Mouse (Mus musculus): ENCODE measurements around the gene Trp53inp2. TPM values are rescaled to one million over a fixed set of nuclear protein-coding genes. Genes with fewer than 3 reads are reported as not detected.

The Trp53inp2 gene
- polyA plus RNA-seq, 1 experiment from 2014 or later: 79.4 TPM

DNA sequence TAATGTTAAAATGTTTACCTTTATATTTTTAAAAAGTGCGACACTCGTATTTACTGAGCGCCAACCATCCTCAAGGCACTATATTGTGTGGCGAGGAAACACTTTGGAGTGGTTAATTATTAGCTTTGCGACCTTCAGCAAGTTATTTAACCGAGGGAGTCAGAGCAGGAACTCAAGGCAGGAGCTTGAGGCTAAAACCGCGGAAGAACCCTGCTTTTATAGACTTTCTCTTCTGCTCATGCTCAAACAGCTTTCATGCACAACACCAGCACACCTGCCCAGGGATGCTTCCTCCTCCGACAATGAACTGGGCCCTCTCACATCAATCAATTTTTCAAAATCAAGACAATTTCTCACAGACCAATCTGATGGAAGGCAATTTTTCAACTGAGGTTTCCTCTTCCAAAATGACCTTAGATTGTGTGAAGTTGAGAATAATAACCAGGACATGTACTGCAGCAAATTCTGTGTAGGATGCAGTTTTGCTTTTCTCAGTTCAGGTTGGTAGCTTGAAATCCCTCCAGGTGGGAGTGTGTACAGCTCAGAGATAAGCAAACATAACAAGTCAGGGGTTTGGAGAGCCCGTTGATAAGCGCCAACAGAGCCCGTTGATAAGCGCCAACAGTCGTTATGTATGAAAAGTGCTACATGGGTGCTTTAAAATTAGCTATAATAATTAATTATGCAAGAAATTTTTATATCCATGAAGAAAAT, 23.0 kb upstream of the Trp53inp2 start:
- peak; percentile 42 for ATAC-seq (ENCODE audit: low read depth)

DNA sequence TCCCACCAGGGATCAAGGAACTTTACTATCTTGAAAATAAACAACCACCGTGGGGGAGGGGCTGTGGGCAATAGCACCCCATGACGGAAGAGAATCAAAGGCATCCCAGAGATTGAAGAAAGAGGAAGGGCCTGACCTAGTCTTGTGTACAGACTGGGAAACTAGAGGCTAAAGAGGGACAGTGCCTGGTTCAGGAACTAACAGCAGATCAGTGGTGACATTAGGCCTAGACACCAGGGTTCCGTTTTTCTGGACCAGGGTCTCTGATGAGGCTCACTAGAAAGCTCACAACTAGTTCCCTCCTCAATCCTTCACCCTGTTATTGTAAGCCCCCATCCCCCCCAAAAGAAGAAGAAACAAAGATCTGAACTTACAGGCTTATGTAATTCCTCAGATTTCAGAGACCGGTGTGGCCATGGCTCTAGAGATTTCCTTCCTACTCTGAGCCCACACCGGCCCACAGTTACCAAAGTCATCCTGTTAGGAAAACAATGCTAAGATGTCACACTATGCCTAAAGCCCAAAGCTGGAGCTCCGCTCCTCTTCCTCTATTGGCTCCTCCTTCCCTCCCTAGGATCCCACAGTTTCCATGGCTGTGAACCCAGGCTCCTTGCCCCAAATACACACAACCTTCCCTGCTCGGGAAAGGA, 13.1 kb upstream of the Trp53inp2 start:
- WGBS: 84% methylated on average over 7 of the region's 7 CpGs
- Histone ChIP-seq H3K9ac (replicated peaks; ENCODE audit: low read depth, low read length) (no peak overlapping the region), H3K27ac (ENCODE audit: low read depth, low read length) (no peak overlapping the region), H3K4me3 (ENCODE audit: low read depth, low read length) (no peak overlapping the region), H3K36me3 (ENCODE audit: control insufficient read depth, insufficient read depth, low read length) (no peaks in the 10 kb centered on the region), H3K9me3 (ENCODE audit: control insufficient read depth, low read length) (no peaks in the 10 kb centered on the region), H3K27me3 (ENCODE audit: control insufficient read depth, insufficient read depth, low read length) (no peaks in the 10 kb centered on the region), H3K4me1 (ENCODE audit: control insufficient read depth, insufficient read depth, low read length) (no peaks in the 10 kb centered on the region), H3K4me2 (ENCODE audit: low read depth, low read length) (no peak overlapping the region)
- no peak for ATAC-seq (ENCODE audit: low read depth)

More for the DNA sequence above, 23.0 kb upstream of the Trp53inp2 start:
- Histone ChIP-seq H3K9ac (replicated peaks; ENCODE audit: low read depth, low read length) (peak overlapping the region; percentile 48), H3K9me3 (ENCODE audit: control insufficient read depth, low read length) (no peaks in the 10 kb centered on the region), H3K27ac (ENCODE audit: low read depth, low read length) (peak overlapping the region; percentile 63; the same call in 1 of the 2 replicates), H3K4me1 (ENCODE audit: control insufficient read depth, insufficient read depth, low read length) (peaks cover 11% of the 10 kb centered on the region), H3K36me3 (ENCODE audit: control insufficient read depth, insufficient read depth, low read length) (no peaks in the 10 kb centered on the region), H3K27me3 (ENCODE audit: control insufficient read depth, insufficient read depth, low read length) (no peaks in the 10 kb centered on the region), H3K4me3 (ENCODE audit: low read depth, low read length) (peak overlapping the region; percentile 81), H3K4me2 (ENCODE audit: low read depth, low read length) (peak overlapping the region; percentile 70)
- 33% methylated on average over 14 of the region's 14 CpGs for WGBS

DNA sequence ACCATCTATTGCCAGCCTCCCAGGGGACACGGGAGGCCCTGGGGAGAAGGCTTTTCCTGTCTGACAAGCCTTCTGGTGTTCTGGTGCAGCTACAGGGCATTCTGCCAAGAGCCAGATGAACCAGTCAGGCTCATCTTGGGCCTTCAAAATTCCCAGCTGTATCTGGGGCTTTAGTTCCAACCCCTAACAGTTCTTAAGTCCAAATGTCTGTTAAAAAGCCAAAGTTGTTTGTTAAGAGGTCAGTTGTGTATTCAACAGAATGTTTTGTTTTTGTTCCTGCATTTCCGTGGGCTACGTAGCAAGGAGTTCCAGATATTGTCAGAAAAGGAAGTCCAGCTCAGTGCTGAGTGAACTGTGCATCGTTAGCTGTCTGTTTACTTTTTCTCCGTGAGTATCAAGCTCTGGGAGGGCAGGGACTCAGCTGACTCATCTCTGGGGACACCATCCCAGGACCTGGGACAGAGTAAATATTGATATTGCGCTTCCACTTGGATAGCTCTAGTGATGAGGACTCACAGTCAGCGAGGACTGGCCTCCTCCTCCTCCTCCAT, 11.5 kb upstream of the Trp53inp2 start:
- Histone ChIP-seq H3K4me3 (ENCODE audit: low read depth, low read length) (no peak overlapping the region), H3K4me1 (ENCODE audit: control insufficient read depth, insufficient read depth, low read length) (no peaks in the 10 kb centered on the region), H3K36me3 (ENCODE audit: control insufficient read depth, insufficient read depth, low read length) (no peaks in the 10 kb centered on the region), H3K27ac (ENCODE audit: low read depth, low read length) (no peak overlapping the region), H3K9me3 (ENCODE audit: control insufficient read depth, low read length) (no peaks in the 10 kb centered on the region), H3K9ac (replicated peaks; ENCODE audit: low read depth, low read length) (no peak overlapping the region), H3K4me2 (ENCODE audit: low read depth, low read length) (no peak overlapping the region), H3K27me3 (ENCODE audit: control insufficient read depth, insufficient read depth, low read length) (no peaks in the 10 kb centered on the region)
- 69% methylated on average over 7 of the region's 7 CpGs for WGBS
- ATAC-seq (ENCODE audit: low read depth): no peak

DNA sequence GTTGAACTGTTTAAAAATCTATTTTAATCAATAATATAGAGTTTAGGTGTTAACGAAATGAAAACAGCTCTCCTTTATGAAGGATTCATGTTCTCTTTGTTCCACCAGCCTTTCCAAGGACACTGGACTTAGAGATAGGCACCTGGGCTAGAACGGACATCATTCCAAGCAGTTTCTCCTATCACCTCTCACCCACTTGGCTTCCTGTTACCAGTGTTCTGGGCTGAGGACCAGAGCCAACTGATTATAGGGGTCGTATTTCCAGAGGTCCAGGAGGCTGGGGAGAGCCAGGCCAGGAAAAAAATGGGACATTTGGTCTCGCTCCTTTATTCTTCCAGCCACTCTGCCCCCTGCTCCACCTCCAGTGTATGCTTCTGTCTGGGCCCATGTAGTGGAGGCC, 8.4 kb upstream of the Trp53inp2 start:
- Histone ChIP-seq H3K9ac (replicated peaks; ENCODE audit: low read depth, low read length) (no peak overlapping the region), H3K4me2 (ENCODE audit: low read depth, low read length) (no peak overlapping the region), H3K4me3 (ENCODE audit: low read depth, low read length) (no peak overlapping the region), H3K36me3 (ENCODE audit: control insufficient read depth, insufficient read depth, low read length) (no peaks in the 10 kb centered on the region), H3K9me3 (ENCODE audit: control insufficient read depth, low read length) (no peaks in the 10 kb centered on the region), H3K4me1 (ENCODE audit: control insufficient read depth, insufficient read depth, low read length) (no peaks in the 10 kb centered on the region), H3K27ac (ENCODE audit: low read depth, low read length) (no peak overlapping the region), H3K27me3 (ENCODE audit: control insufficient read depth, insufficient read depth, low read length) (no peaks in the 10 kb centered on the region)
- no peak for ATAC-seq (ENCODE audit: low read depth)
- 72% methylated on average over 4 of the region's 4 CpGs for whole genome bisulfite sequencing

DNA sequence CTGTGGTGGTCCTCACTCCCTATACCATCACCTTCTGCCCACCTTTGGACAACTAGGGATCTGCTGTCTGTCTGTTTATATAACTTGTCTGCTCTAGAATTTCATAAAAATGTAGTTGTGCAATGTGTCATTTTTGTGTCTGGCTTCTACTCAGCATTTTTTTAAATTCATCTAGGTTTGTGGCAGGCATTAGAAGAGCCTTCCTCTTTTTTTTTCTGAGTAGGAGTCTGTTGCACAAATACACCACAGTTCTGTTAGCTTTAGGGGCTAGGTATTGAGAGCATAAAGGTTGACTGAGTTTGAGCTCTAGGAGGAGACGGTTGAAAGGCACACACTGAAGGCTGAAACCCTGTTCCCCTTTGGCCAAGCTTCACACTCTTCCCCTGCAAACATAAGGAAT, 7.6 kb upstream of the Trp53inp2 start:
- Histone ChIP-seq H3K27ac (ENCODE audit: low read depth, low read length) (no peak overlapping the region), H3K9ac (replicated peaks; ENCODE audit: low read depth, low read length) (no peak overlapping the region), H3K4me2 (ENCODE audit: low read depth, low read length) (no peak overlapping the region), H3K27me3 (ENCODE audit: control insufficient read depth, insufficient read depth, low read length) (no peaks in the 10 kb centered on the region), H3K4me1 (ENCODE audit: control insufficient read depth, insufficient read depth, low read length) (no peaks in the 10 kb centered on the region), H3K9me3 (ENCODE audit: control insufficient read depth, low read length) (no peaks in the 10 kb centered on the region), H3K4me3 (ENCODE audit: low read depth, low read length) (no peak overlapping the region), H3K36me3 (ENCODE audit: control insufficient read depth, insufficient read depth, low read length) (no peaks in the 10 kb centered on the region)
- WGBS: 81% methylated on average over 1 of the region's 1 CpGs
- no peak for ATAC-seq (ENCODE audit: low read depth)

DNA sequence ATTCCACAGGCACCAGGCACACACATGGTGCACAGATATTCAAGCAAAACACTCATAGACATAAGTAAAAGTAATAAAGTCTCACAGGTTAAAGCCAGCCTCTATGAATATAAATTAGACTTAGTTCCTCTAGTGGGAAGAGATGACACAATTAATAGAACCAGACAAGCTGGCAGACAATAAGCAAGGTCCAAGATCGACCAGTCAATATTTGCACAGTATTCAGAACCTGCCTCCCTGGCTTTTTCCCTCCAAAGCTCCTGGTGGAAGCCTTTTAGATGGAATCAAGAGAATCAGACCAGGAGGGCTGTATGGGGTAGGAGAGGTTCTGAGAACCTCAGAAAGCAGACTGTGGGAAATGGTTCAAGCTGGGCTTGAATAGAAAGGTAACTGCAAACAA, 7.0 kb upstream of the Trp53inp2 start:
- H3K4me3 ChIP-seq (ENCODE audit: low read depth, low read length): no peak overlapping the region
- no peak overlapping the region for H3K9ac ChIP-seq (replicated peaks; ENCODE audit: low read depth, low read length)

DNA sequence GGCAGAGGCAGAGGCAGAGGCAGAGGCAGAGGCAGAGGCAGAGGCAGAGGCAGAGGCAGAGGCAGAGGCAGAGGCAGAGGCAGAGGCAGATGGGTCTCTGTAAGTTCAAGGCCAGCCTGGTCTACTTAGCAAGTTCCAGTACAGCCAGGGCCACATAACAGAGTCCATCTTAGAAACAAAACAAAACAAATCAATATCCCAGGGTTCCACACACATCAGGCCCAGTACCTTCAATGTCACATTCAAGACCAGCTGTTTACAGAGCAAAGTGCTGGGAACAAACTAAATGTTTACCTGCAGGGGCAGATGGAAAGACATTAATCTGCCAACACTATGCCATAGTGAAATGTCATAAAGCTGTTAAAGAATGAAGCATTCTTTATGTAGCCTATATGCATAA, 6.3 kb upstream of the Trp53inp2 start:
- Histone ChIP-seq H3K4me2 (ENCODE audit: low read depth, low read length) (no peak overlapping the region), H3K4me3 (ENCODE audit: low read depth, low read length) (no peak overlapping the region), H3K27me3 (ENCODE audit: control insufficient read depth, insufficient read depth, low read length) (no peaks in the 10 kb centered on the region), H3K36me3 (ENCODE audit: control insufficient read depth, insufficient read depth, low read length) (no peaks in the 10 kb centered on the region), H3K27ac (ENCODE audit: low read depth, low read length) (no peak overlapping the region), H3K9me3 (ENCODE audit: control insufficient read depth, low read length) (no peaks in the 10 kb centered on the region), H3K4me1 (ENCODE audit: control insufficient read depth, insufficient read depth, low read length) (no peaks in the 10 kb centered on the region), H3K9ac (replicated peaks; ENCODE audit: low read depth, low read length) (no peak overlapping the region)
- no peak for ATAC-seq (ENCODE audit: low read depth)

More for the DNA sequence above, 7.0 kb upstream of the Trp53inp2 start:
- Histone ChIP-seq H3K36me3 (ENCODE audit: control insufficient read depth, insufficient read depth, low read length) (no peaks in the 10 kb centered on the region), H3K9me3 (ENCODE audit: control insufficient read depth, low read length) (no peaks in the 10 kb centered on the region), H3K27me3 (ENCODE audit: control insufficient read depth, insufficient read depth, low read length) (no peaks in the 10 kb centered on the region), H3K4me2 (ENCODE audit: low read depth, low read length) (no peak overlapping the region), H3K27ac (ENCODE audit: low read depth, low read length) (no peak overlapping the region), H3K4me1 (ENCODE audit: control insufficient read depth, insufficient read depth, low read length) (no peaks in the 10 kb centered on the region)
- WGBS: 76% methylated on average over 1 of the region's 1 CpGs
- no peak for ATAC-seq (ENCODE audit: low read depth)

DNA sequence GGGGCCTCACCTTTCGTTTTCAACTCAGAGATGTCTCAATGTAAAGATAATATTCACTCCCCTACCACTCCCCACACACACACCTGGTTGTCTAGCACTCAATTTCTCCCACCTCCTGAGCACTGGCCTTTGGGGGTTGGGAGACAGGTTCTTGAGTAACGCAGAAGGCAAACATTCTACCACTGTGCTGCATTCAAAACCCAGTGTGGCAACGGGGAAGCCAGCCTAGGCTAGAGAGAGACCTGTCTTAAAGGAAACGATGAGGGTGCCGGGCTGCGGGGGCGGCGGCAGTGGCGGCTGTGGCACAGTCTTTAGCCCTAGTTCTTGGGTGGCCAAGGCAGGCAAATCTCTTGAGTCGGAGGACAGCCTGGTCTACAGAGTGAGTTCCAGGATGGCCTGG, 4.7 kb upstream of the Trp53inp2 start:
- 85% methylated on average over 10 of the region's 10 CpGs for whole genome bisulfite sequencing
- no peak for ATAC-seq (ENCODE audit: low read depth)
- no peaks in the 10 kb centered on the region for H3K36me3 ChIP-seq (ENCODE audit: control insufficient read depth, insufficient read depth, low read length)
- H3K4me2 ChIP-seq (ENCODE audit: low read depth, low read length): no peak overlapping the region
- no peaks in the 10 kb centered on the region for H3K27me3 ChIP-seq (ENCODE audit: control insufficient read depth, insufficient read depth, low read length)
- no peaks in the 10 kb centered on the region for H3K9me3 ChIP-seq (ENCODE audit: control insufficient read depth, low read length)
- no peak overlapping the region for H3K4me3 ChIP-seq (ENCODE audit: low read depth, low read length)
- no peak overlapping the region for H3K27ac ChIP-seq (ENCODE audit: low read depth, low read length)
- H3K4me1 ChIP-seq (ENCODE audit: control insufficient read depth, insufficient read depth, low read length): no peaks in the 10 kb centered on the region; the same call in 1 of the 2 replicates
- H3K9ac ChIP-seq (replicated peaks; ENCODE audit: low read depth, low read length): no peak overlapping the region

DNA sequence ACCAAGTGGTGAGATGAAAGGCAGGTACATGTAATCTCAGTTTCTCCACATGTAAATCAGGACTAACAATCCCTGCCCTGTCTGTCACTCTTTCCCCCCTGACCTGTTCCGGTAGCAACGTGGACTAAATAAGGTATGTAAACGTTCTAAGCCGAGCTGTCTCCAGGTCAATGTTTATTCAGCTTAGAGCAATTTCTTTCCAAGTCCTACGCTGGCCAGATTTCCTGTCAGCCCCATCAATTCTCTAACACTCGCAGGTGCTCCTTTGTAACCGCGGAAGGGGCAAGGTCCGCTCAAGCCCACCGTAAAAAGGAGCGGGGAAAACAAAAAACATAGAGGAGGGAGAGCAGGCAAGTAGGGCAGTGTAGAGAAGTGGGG, 190 bp downstream of the Trp53inp2 start:
- Histone ChIP-seq H3K9me3 (ENCODE audit: control insufficient read depth, low read length) (no peaks in the 10 kb centered on the region), H3K27me3 (ENCODE audit: control insufficient read depth, insufficient read depth, low read length) (no peaks in the 10 kb centered on the region), H3K4me1 (ENCODE audit: control insufficient read depth, insufficient read depth, low read length) (peaks cover 27% of the 10 kb centered on the region), H3K4me3 (ENCODE audit: low read depth, low read length) (peak overlapping the region; percentile 93), H3K36me3 (ENCODE audit: control insufficient read depth, insufficient read depth, low read length) (peaks cover 7% of the 10 kb centered on the region; the same call in 1 of the 2 replicates), H3K4me2 (ENCODE audit: low read depth, low read length) (peak overlapping the region; percentile 81), H3K27ac (ENCODE audit: low read depth, low read length) (peak overlapping the region; percentile 100), H3K9ac (replicated peaks; ENCODE audit: low read depth, low read length) (peak overlapping the region; percentile 99)
- 2% methylated on average over 11 of the region's 11 CpGs for WGBS
- no peak for ATAC-seq (ENCODE audit: low read depth)

Data from neural tube, embryonic 14.5 days (tissue).